Mouse (Mus musculus) heart, postnatal 0 days (tissue): ENCODE data around the gene Stra6.

Experiments
- CTCF ChIP-seq: IDR thresholded peaks from 2 replicates; pipeline ENCODE4 v1.5.1; 2016; ENCODE audit warnings: antibody characterized with exemption, control low read depth, low read depth
- EP300 ChIP-seq: IDR thresholded peaks from 2 replicates; pipeline ENCODE4 v1.6.1; 2016; ENCODE audit warnings: antibody characterized with exemption, low read depth

DNA sequence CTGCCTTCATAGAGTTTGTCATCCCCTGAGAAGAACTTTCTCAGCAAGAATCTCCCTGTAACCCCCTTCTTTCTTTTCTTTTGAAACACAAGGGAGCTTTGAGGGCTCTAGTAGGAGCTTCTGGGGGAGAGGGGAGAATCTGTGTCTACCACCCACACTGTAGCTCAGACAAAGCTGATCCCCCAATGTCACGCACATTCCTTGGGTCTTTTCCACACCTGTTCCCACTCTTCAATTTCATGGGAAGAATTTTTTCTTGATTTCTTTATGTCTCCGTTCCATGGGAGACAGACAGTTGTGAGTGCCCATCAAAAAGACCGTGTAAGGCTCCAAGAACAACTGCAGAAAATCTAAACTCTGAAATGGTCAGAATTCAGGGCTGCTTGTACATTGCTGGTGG lies 105.3 kb downstream of the Stra6 start:
- no peak for TF ChIP-seq CTCF
- TF ChIP-seq EP300 = no peak
